Mouse (Mus musculus): ENCODE results near the gene Syt2.

DNA sequence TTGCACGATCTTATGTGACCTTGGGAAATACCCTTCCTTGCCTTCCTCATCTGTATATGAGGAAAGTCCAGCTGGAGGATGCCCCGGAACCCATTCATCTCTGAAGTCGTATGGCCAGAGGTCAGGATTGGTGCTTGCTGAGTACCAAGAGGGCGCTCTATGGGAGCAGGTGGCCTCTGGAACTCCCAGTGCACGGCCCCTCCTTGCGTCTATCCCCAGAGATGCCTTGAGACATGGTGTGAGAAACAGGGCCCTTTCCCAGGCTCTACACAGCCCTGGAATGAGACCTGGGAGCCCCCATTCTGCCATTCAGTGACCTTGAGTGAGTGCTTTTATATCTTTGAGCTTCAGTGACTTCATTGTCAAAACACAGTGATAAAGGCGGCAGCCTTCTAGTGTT, 64.6 kb downstream of the Syt2 start:
- TF ChIP-seq POLR2A (IDR thresholded peaks at IDR 0.05; ENCODE audit: borderline replicate concordance, extremely low read depth, insufficient read depth, insufficient read length, poor library complexity, severe bottlenecking) (no peak), CTCF (IDR thresholded peaks at IDR 0.05; ENCODE audit: borderline replicate concordance, extremely low read depth, insufficient read depth, insufficient read length) (no peak)

Data from brain, embryonic 14.5 days (tissue).